Mouse (Mus musculus): Measurements from ENCODE around the gene Mrpl54. TPM values are rescaled to one million over a fixed set of nuclear protein-coding genes. Genes with fewer than 3 reads are reported as not detected.

The Mrpl54 gene
- polyA plus RNA-seq, 1 experiment from 2014 or later, result 206 TPM

Small RNA genes within 50 kb of the gene (microRNA-seq; reads per million reads assigned to microRNA genes)
- 8.5 reads per million, percentile 25 among the genes with 10 or more reads in this experiment for gene Mir3057

Other genes with a start within 250 kb of the Mrpl54 start
- gene Diras1, start 241.3 kb downstream of the Mrpl54 start, polyA plus RNA-seq (2015; fragmentation: Nextera tagmentation; extraction: Ambion mirVana), result 0.15 and 0.33 TPM in 2 replicates
- 19.2 and 20.0 TPM in 2 replicates for gene Slc39a3, start 229.5 kb downstream of the Mrpl54 start, polyA plus RNA-seq (2015; fragmentation: Nextera tagmentation; extraction: Ambion mirVana)
- gene Sgta, start 206.8 kb downstream of the Mrpl54 start, polyA plus RNA-seq (2015; fragmentation: Nextera tagmentation; extraction: Ambion mirVana), result 227 and 231 TPM in 2 replicates
- gene Thop1, start 196.9 kb downstream of the Mrpl54 start, polyA plus RNA-seq (2015; fragmentation: Nextera tagmentation; extraction: Ambion mirVana), result 58.4 and 62.0 TPM in 2 replicates
- gene Creb3l3, start 168.1 kb downstream of the Mrpl54 start, polyA plus RNA-seq (2015; fragmentation: Nextera tagmentation; extraction: Ambion mirVana), result 0.18 and 0.60 TPM in 2 replicates
- 192 and 197 TPM in 2 replicates for gene Map2k2, start 161.0 kb downstream of the Mrpl54 start, polyA plus RNA-seq (2015; fragmentation: Nextera tagmentation; extraction: Ambion mirVana)
- 22.5 and 22.6 TPM in 2 replicates for gene Zbtb7a, start 131.7 kb downstream of the Mrpl54 start, polyA plus RNA-seq (2015; fragmentation: Nextera tagmentation; extraction: Ambion mirVana)
- gene Pias4, start 99.0 kb downstream of the Mrpl54 start, polyA plus RNA-seq (2015; fragmentation: Nextera tagmentation; extraction: Ambion mirVana), result 62.2 and 62.3 TPM in 2 replicates
- gene Eef2, start 90.3 kb downstream of the Mrpl54 start, polyA plus RNA-seq (2015; fragmentation: Nextera tagmentation; extraction: Ambion mirVana), result 577 and 592 TPM in 2 replicates
- gene Dapk3, start 83.9 kb downstream of the Mrpl54 start, polyA plus RNA-seq (2015; fragmentation: Nextera tagmentation; extraction: Ambion mirVana), result 53.4 and 53.7 TPM in 2 replicates
- gene 4930442H23Rik, start 83.1 kb downstream of the Mrpl54 start, polyA plus RNA-seq (2015; fragmentation: Nextera tagmentation; extraction: Ambion mirVana), result not detected in 2 replicates
- 0.18 and 0.26 TPM in 2 replicates for gene Nmrk2, start 64.9 kb downstream of the Mrpl54 start, polyA plus RNA-seq (2015; fragmentation: Nextera tagmentation; extraction: Ambion mirVana)
- gene Atcay, start 36.1 kb downstream of the Mrpl54 start, polyA plus RNA-seq (2015; fragmentation: Nextera tagmentation; extraction: Ambion mirVana), result 0.20 and 0.43 TPM in 2 replicates
- 11.5 and 11.6 TPM in 2 replicates for gene Zfr2, start 33.8 kb downstream of the Mrpl54 start, polyA plus RNA-seq (2015; fragmentation: Nextera tagmentation; extraction: Ambion mirVana)
- gene Matk, start 14.0 kb downstream of the Mrpl54 start, polyA plus RNA-seq (2015; fragmentation: Nextera tagmentation; extraction: Ambion mirVana), result 4.7 and 5.4 TPM in 2 replicates
- gene Apba3, start within 50 bp of the Mrpl54 start, polyA plus RNA-seq (2015; fragmentation: Nextera tagmentation; extraction: Ambion mirVana), result 63.3 and 63.5 TPM in 2 replicates
- gene Tjp3, start 24.6 kb upstream of the Mrpl54 start, polyA plus RNA-seq (2015; fragmentation: Nextera tagmentation; extraction: Ambion mirVana), result 2.6 and 2.9 TPM in 2 replicates
- 51.5 and 58.5 TPM in 2 replicates for gene Pip5k1c, start 26.0 kb upstream of the Mrpl54 start, polyA plus RNA-seq (2015; fragmentation: Nextera tagmentation; extraction: Ambion mirVana)
- 41.8 and 42.3 TPM in 2 replicates for gene Cactin, start 54.2 kb upstream of the Mrpl54 start, polyA plus RNA-seq (2015; fragmentation: Nextera tagmentation; extraction: Ambion mirVana)
- gene Tbxa2r, start 61.8 kb upstream of the Mrpl54 start, polyA plus RNA-seq (2015; fragmentation: Nextera tagmentation; extraction: Ambion mirVana), result 5.2 and 7.8 TPM in 2 replicates
- gene Gipc3, start 76.3 kb upstream of the Mrpl54 start, polyA plus RNA-seq (2015; fragmentation: Nextera tagmentation; extraction: Ambion mirVana), result 0.06 TPM in 1 of 2 replicates, not detected in the other
- 106 and 109 TPM in 2 replicates for gene Hmg20b, start 83.5 kb upstream of the Mrpl54 start, polyA plus RNA-seq (2015; fragmentation: Nextera tagmentation; extraction: Ambion mirVana)
- gene Mfsd12, start 90.6 kb upstream of the Mrpl54 start, polyA plus RNA-seq (2015; fragmentation: Nextera tagmentation; extraction: Ambion mirVana), result 12.2 and 13.6 TPM in 2 replicates
- gene 4930404N11Rik, start 98.9 kb upstream of the Mrpl54 start, polyA plus RNA-seq (2015; fragmentation: Nextera tagmentation; extraction: Ambion mirVana), result 0.97 and 1.0 TPM in 2 replicates
- 111 and 112 TPM in 2 replicates for gene Fzr1, start 111.6 kb upstream of the Mrpl54 start, polyA plus RNA-seq (2015; fragmentation: Nextera tagmentation; extraction: Ambion mirVana)
- 72.7 and 79.4 TPM in 2 replicates for gene Dohh, start 117.5 kb upstream of the Mrpl54 start, polyA plus RNA-seq (2015; fragmentation: Nextera tagmentation; extraction: Ambion mirVana)
- gene Gm48551, start 117.5 kb upstream of the Mrpl54 start, polyA plus RNA-seq (2015; fragmentation: Nextera tagmentation; extraction: Ambion mirVana), result 3.3 and 4.0 TPM in 2 replicates
- 1.7 and 1.9 TPM in 2 replicates for gene Gm48552, start 122.1 kb upstream of the Mrpl54 start, polyA plus RNA-seq (2015; fragmentation: Nextera tagmentation; extraction: Ambion mirVana)
- gene Smim24, start 126.1 kb upstream of the Mrpl54 start, polyA plus RNA-seq (2015; fragmentation: Nextera tagmentation; extraction: Ambion mirVana), result 4.2 and 4.7 TPM in 2 replicates
- 77.2 and 82.8 TPM in 2 replicates for gene Nfic, start 188.7 kb upstream of the Mrpl54 start, polyA plus RNA-seq (2015; fragmentation: Nextera tagmentation; extraction: Ambion mirVana)
- 1.6 TPM in 2 replicates for gene Celf5, start 215.8 kb upstream of the Mrpl54 start, polyA plus RNA-seq (2015; fragmentation: Nextera tagmentation; extraction: Ambion mirVana)
- gene Ncln, start 229.5 kb upstream of the Mrpl54 start, polyA plus RNA-seq (2015; fragmentation: Nextera tagmentation; extraction: Ambion mirVana), result 98.0 and 102 TPM in 2 replicates
- 0.28 and 0.53 TPM in 2 replicates for gene S1pr4, start 233.2 kb upstream of the Mrpl54 start, polyA plus RNA-seq (2015; fragmentation: Nextera tagmentation; extraction: Ambion mirVana)

All from limb, embryonic 13.5 days (tissue).